In genomic region chr11:48787455-48788211, GRCm38 (mm10) we compare ENCODE assay signal across 8 mouse cellular contexts. TPM values are rescaled to one million over a fixed set of nuclear protein-coding genes. Genes with fewer than 3 reads are reported as not detected.
DNase-seq lines count a peak whose midpoint lies in the region; ATAC-seq lines count a peak whose summit lies in the region.

No protein-coding gene starts in this region.

- H3K4me3 ChIP-seq in erythroblast, embryonic 14.5 days (replicated peaks) = peak overlapping the region; percentile 55
- H3K4me3 ChIP-seq in heart, embryonic 15.5 days = peak overlapping the region; percentile 51

- no peak overlapping the region for H3K9ac ChIP-seq in heart, embryonic 15.5 days

- H3K36me3 ChIP-seq in erythroblast, embryonic 14.5 days (ENCODE audit: control insufficient read depth) = no peaks in the 10 kb centered on the region
- H3K36me3 ChIP-seq in heart, embryonic 15.5 days = no peaks in the 10 kb centered on the region
- no peaks in the 10 kb centered on the region for H3K36me3 ChIP-seq in splenic B cell, adult 2 months (ENCODE audit: control insufficient read depth, insufficient read depth, low read length, poor library complexity, severe bottlenecking)

- peaks cover 36% of the 10 kb centered on the region for H3K4me1 ChIP-seq in erythroblast, embryonic 14.5 days (ENCODE audit: control insufficient read depth)
- peaks cover 8% of the 10 kb centered on the region for H3K4me1 ChIP-seq in heart, embryonic 15.5 days (replicated peaks)

- peak; percentile 62 for DNase-seq in c-Kit-positive CD71-negative TER-119-negative erythroid progenitor cells, embryonic 14.5 days (ENCODE audit: low read depth)
- DNase-seq in kidney, postnatal 25 days = peak; percentile 36 to 65
- DNase-seq in splenic B cell, adult 2 months (ENCODE audit: low read depth, low spot score) = peak; percentile 96
- DNase-seq in c-Kit-positive CD71-positive TER-119-positive erythroid progenitor cells, embryonic 14.5 days (ENCODE audit: low spot score) = no peak

- peaks cover 4% of the 10 kb centered on the region; the same call in 1 of the 2 replicates for H3K9me3 ChIP-seq in erythroblast, embryonic 14.5 days (ENCODE audit: control insufficient read depth, low read length)
- H3K9me3 ChIP-seq in heart, embryonic 15.5 days (replicated peaks) = no peaks in the 10 kb centered on the region

- 45% methylated on average over 10 of the region's 10 CpGs for WGBS in heart, embryonic 15.5 days

- H3K27ac ChIP-seq in heart, embryonic 15.5 days = no peak overlapping the region

- ATAC-seq in erythroblast, adult 5-6 weeks (replicated peaks; ENCODE audit: low FRiP score, poor library complexity, severe bottlenecking) = no peak
- peak; percentile 47 for ATAC-seq in heart, embryonic 15.5 days (replicated peaks; ENCODE audit: insufficient number of reproducible peaks, insufficient read depth, low FRiP score, low read depth)
- peak; percentile 93 for ATAC-seq in megakaryocyte, adult 5-6 weeks (ENCODE audit: poor library complexity, severe bottlenecking)

- H3K4me2 ChIP-seq in heart, embryonic 15.5 days = peak overlapping the region; percentile 75

- no peaks in the 10 kb centered on the region for H3K27me3 ChIP-seq in erythroblast, embryonic 14.5 days (ENCODE audit: control insufficient read depth)
- no peaks in the 10 kb centered on the region for H3K27me3 ChIP-seq in heart, embryonic 15.5 days
- H3K27me3 ChIP-seq in splenic B cell, adult 2 months (ENCODE audit: control insufficient read depth, insufficient read depth, low read length, poor library complexity, severe bottlenecking) = no peaks in the 10 kb centered on the region

RNA-seq across cellular contexts. Expression of gene Rack1, which starts 12.5 kb away (rescaled TPM):
- polyA plus RNA-seq in erythroblast, embryonic 14.5 days (2012) = 101 and 348 TPM in 2 replicates
- total RNA-seq in erythroblast, adult 5-6 weeks (2015; ENCODE audit: low replicate concordance) = 613 and 630 TPM in 2 replicates
- 242 and 301 TPM in 2 replicates for total RNA-seq in erythroblast, adult 5-6 weeks (2017; ENCODE audit: low replicate concordance)
- polyA plus RNA-seq in heart, embryonic 15.5 days (2015; fragmentation: Nextera tagmentation; extraction: Ambion mirVana) = 338 and 387 TPM in 2 replicates
- total RNA-seq in megakaryocyte, adult 5-6 weeks (2015) = 1,656 and 1,714 TPM in 2 replicates
- total RNA-seq in megakaryocyte, adult 5-6 weeks (2017) = 910 and 1,013 TPM in 2 replicates

RNA-seq across cellular contexts. Expression of gene Trim41, which starts 29.5 kb away (rescaled TPM):
- 2.6 and 3.9 TPM in 2 replicates for polyA plus RNA-seq in erythroblast, embryonic 14.5 days (2012)
- total RNA-seq in erythroblast, adult 5-6 weeks (2015; ENCODE audit: low replicate concordance) = 3.3 and 12.7 TPM in 2 replicates
- total RNA-seq in erythroblast, adult 5-6 weeks (2017; ENCODE audit: low replicate concordance) = 17.6 and 19.5 TPM in 2 replicates
- polyA plus RNA-seq in heart, embryonic 15.5 days (2015; fragmentation: Nextera tagmentation; extraction: Ambion mirVana) = 4.3 TPM in 2 replicates
- total RNA-seq in megakaryocyte, adult 5-6 weeks (2015) = 11.8 and 13.6 TPM in 2 replicates
- total RNA-seq in megakaryocyte, adult 5-6 weeks (2017) = 39.2 and 43.7 TPM in 2 replicates

RNA-seq across cellular contexts. Expression of gene Trim7, which starts 38.3 kb away (rescaled TPM):
- not detected in 2 replicates for polyA plus RNA-seq in erythroblast, embryonic 14.5 days (2012)
- not detected in 2 replicates for total RNA-seq in erythroblast, adult 5-6 weeks (2015; ENCODE audit: low replicate concordance)
- total RNA-seq in erythroblast, adult 5-6 weeks (2017; ENCODE audit: low replicate concordance) = 0.42 TPM in 1 of 2 replicates, not detected in the other
- 0.75 and 0.84 TPM in 2 replicates for polyA plus RNA-seq in heart, embryonic 15.5 days (2015; fragmentation: Nextera tagmentation; extraction: Ambion mirVana)
- 0.51 and 0.68 TPM in 2 replicates for total RNA-seq in megakaryocyte, adult 5-6 weeks (2015)
- total RNA-seq in megakaryocyte, adult 5-6 weeks (2017) = 0.18 and 0.57 TPM in 2 replicates

RNA-seq across cellular contexts. Expression of gene Gm12184, which starts 38.8 kb away (rescaled TPM):
- 4.5 and 4.6 TPM in 2 replicates for polyA plus RNA-seq in erythroblast, embryonic 14.5 days (2012)
- total RNA-seq in erythroblast, adult 5-6 weeks (2015; ENCODE audit: low replicate concordance) = 3.1 TPM in 1 of 2 replicates, not detected in the other
- 0.68 and 5.3 TPM in 2 replicates for total RNA-seq in erythroblast, adult 5-6 weeks (2017; ENCODE audit: low replicate concordance)
- polyA plus RNA-seq in heart, embryonic 15.5 days (2015; fragmentation: Nextera tagmentation; extraction: Ambion mirVana) = 3.2 and 3.7 TPM in 2 replicates
- total RNA-seq in megakaryocyte, adult 5-6 weeks (2015) = 6.1 and 8.5 TPM in 2 replicates
- 4.6 and 12.1 TPM in 2 replicates for total RNA-seq in megakaryocyte, adult 5-6 weeks (2017)
